Mouse (Mus musculus) left cerebral cortex, adult 9 months (tissue): ENCODE measurements at regions not wholly inside any gene's neighbourhood (a gene's known extent, or its start where the extent isn't known, plus 50 kb on each side); places are given as distances from the start of the nearest gene placed in this dataset.

Source experiments
- DNase-seq, 2 experiments: peaks; one replicate each; pipeline ENCODE4 v3.0.0; 2022; ENCODE audit warnings: low spot score in 2 of 2

DNA sequence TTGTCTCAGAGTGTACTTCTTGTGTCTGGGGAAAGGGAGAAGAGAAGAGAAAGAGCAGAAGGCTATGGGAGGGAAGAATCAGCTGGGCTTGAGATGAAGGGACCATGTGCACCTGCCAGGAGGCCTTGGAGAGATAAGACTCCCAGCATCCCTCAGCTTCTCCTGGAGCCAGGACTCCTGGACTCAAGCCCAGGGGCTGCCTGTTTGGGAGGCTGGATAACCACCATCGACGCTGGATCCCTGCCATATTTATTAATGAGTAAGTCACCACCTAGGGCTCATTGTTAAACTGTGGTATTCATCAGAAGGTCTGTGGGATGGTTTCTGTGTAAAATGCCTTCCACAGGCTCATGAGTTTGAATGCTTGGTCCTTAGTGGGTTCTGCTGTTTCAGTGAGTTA is 240.7 kb downstream of the Rps15a start:
- DNase-seq = no peak

DNA sequence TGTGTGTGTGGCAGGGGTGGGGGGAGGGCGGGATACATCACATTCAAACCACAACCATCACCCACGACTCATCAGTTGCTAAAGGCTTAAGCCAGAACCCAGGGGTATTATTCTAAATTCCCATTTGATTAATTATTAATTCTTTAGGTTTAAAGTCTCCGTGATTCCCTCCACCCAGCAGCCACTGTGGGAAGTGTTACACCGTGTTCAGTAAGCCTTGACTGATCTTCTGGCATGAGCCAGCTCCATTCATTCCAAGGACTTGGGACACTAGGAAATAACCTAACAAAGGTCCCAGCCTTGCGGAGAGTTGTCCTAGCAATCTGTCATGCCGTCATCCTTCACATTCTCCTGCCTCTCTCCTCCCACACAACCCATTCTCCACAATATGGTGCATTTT is 256.6 kb downstream of the Rps15a start:
- no peak for DNase-seq

DNA sequence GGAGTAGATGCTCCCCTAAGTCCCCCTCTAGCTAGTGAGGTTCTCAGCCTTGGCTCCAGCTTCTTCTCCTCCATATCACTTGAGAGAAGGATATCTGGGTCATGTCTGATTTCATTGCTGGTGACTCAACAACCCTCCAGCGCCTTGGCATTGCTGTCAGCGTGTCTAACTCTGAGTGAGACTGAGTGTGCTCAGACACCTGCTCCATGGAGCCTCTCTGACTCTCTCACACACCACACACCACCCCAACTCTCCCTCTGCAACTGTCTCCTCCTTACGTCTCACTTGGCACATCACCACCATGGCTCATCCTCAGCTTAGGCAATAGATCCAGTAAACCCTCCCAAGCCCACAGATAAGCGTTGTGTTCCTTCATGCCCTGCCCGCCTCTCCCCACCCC is 260.0 kb downstream of the Rps15a start:
- peak in 1 of 2 experiments; percentile 31 for DNase-seq

GRCm38 (mm10) chr7:117853716-117854115 is 262.3 kb downstream of the Rps15a start:
- DNase-seq = no peak

GRCm38 (mm10) chr7:117852866-117853265 is 263.1 kb downstream of the Rps15a start:
- no peak for DNase-seq

- DNase-seq = no peak
Measured at GRCm38 (mm10) chr7:117850822-117851221, 265.2 kb downstream of the Rps15a start.

GRCm38 (mm10) chr7:117846041-117846440 is 269.9 kb downstream of the Rps15a start:
- DNase-seq = no peak

GRCm38 (mm10) chr7:117842780-117843179 is 273.2 kb downstream of the Rps15a start:
- no peak for DNase-seq

DNA sequence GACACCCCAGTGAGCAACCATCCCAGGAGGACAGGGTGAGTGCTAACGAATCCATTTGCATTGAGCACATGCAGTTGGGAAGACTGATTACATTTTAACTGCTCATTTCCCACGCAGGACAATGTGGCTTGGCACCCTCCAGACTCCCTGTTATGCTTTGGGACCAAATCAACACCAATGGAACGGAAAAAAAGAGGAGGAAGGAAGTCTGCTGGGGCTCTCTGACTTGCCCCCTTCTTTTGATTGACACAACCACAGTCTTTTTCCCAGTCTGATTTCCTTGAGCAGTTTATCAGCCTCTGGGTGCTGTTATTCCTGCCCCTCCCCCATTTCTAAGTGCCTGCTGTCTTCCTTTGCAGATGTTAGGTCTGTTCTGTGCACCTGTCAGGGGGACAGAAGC is 321.0 kb downstream of the Rps15a start:
- no peak for DNase-seq

- no peak for DNase-seq
Measured at GRCm38 (mm10) chr7:117793991-117794390, 322.0 kb downstream of the Rps15a start.

DNA sequence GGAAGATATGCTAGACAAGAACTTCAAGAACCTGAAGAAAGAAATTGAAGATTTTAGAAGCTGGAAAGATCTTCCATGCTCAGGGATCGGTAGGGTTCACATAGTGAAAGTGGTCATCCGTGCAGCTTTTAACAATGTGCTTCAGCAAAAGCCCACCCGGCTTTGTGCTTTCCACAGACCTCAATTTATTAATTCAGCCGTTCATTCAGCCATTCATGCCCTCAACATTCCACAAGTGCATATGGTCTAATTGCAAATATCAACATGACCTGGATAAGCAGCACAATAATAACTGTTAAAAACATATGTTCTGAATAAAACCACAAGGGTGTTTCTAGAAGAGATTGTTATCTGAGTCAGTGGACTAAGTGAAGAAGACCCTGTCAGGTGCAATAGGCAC is 323.5 kb downstream of the Rps15a start:
- no peak for DNase-seq

DNA sequence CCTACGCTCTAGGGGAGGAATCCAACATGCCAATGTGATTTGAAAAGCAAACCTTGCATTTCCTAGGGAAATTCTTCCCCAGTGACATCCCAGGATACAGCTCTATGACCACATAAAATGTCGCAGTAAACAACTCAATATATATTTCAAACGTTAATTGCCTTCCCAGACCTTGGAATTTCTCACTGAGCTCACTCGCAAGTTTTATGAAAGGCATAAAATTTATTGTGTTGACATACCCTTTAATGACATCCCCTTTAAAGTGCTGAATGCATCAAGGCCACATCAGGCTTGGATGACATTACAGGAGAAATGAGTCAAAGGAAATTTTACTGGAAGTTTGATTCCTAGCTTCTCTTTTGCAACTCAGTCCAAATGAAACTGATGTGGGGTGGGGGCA is 337.0 kb downstream of the Rps15a start:
- no peak for DNase-seq

GRCm38 (mm10) chr7:117777921-117778320 is 338.1 kb downstream of the Rps15a start:
- no peak for DNase-seq

DNA sequence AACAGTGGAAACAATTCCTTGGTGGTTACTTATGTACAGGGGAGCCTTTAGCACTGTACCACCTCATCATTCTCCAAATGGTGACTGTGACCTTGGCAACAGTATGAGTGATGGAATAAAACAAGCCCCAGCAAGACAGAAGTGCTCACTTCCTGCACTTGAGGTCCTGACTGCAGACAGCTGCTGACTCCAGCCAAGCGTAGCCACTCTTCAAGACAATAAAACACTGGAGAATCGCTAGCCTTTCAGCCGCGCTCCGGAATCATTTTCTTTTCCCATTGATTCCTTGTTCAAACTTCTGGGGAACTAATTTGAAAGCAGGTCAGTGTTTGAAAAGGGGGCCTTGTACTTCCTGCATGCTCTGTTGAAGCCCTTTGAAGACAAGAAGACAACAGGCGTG is 344.2 kb downstream of the Rps15a start:
- no peak for DNase-seq

DNA sequence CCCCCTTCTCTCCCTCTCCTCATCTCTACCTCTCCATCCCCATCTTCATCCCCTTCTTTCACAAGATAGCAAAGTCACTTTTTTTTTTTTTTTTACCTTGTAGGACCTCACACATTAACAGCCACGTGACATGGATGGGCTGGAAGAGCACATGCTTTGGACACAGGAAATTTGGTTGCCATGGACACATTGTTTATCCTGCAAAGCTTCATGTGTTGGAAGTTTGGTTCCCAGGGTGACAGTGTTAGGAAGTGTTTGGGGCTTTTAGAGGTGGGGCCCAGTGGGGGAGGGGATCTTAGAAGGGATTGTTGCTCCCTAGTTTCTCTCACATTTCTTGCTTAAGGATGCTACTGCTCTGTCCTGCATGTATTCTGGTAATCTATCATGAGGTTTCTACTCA is 356.5 kb downstream of the Rps15a start:
- no peak for DNase-seq

DNA sequence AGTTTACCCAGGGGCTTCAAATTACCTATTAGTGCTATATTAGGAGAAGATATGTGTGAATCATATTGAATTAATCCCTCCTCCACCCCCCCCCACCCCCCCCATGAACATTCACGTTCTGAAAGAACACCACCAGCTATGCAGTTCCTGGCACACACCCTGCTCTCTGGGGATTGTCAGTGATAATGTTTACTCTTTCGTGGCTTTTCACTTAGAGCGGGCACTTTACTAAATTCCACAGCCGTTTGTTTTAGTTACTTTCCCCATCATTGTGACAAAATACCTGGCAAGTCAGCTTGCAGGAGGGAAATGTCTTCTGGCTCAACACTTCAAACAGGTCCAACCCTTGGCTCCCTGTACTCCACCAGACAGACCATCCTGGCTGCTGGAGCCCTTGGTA is 359.0 kb downstream of the Rps15a start:
- no peak for DNase-seq

DNA sequence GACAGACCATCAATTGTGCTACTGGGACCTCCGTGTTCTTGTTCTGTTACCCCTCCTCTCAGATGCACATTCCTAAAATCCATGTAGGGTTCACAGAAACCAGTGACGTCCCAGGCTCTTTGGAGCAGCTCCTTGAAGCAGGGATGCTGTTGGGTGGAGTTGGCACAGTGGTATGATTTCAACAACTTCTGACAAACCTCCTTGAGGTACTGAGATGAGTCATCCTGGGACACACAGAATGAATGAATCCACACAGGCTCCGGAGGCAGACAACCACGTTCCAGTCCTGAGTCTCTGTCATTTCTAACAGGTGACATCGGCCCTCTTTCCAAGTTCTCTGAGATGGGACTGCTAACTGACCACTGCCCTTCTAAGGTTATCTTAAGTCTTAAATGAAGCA is 360.2 kb downstream of the Rps15a start:
- no peak for DNase-seq

DNA sequence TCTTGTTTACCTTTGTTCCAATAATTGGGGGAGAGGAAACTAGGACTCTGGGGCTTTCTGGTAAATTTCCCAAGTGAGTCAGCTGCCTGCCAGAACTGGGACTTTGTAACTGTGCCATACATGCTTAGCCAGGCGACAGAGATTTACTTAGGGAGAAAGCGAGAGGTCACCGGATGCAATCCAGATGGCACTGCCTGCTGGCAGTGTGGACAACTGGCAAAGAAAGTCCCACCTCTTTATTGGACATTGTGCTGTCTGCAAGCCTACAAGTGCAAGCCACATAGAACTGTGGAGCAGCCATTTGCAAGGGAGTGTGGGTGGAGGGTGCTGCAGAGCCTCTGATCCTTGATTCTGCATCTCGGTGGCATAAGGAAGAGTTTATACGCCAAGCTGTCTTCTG is 362.7 kb downstream of the Rps15a start:
- peak; percentile 30 to 49 for DNase-seq

DNA sequence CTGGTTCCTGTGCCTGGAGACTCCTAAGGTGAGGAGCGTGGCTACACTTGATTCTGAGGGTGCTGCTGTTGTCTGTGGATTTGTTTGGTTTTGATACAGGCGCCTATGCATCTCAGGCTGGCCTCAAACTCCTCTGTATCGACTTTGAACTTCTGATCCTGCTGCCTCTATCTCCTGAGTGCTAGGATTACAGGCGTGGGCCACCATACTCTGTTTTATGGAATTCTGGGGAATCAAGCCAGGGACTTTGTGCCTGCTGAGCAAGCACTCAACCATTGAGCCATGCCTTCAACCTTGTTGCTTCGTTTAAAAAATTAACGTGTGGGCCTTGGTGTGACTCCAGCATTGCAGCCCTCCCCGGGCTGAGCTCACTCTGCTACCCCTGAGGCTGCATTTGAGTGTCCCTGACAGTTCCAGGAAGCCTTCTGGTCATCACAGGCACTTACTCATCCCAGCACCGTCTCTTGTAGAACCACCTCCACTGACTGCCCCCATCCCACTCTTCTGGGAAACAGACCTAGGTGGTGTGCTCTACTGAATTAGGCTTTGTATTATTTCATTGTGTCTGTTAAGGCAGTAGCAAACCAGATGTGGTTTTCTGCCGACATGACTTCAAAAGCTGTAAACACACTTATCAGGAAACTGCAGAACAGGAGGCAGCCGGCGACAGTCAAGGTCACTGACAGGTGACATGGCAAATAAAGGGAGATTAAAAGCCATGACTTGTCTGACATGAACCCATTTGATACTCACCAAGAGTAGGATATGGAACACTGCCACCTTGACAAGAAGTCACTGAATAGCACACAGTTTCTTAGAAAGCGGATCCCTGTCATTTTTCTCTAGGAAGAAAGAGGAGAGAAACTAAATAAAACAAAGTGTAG is 363.4 kb downstream of the Rps15a start:
- DNase-seq = no peak

DNA sequence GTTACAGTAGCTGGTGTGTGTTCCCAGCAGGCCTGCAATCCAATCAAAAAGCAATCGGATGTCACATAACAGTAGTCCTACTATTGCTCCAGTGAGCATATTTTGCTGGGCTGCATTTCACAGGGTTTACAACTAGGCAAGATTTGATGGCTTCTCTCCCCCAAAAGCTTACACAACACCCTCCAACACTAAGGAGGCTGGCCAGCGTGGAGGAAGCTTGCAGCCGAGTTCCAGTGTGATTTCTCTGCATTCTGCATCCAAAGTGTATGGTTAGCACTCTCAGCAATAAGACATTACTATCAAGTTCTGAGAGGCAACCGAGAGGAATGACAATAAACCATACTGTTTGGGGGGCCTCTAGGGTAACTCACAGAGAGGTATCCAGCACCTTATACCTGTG is 367.2 kb downstream of the Xylt1 start:
- no peak for DNase-seq

- no peak for DNase-seq
Measured at GRCm38 (mm10) chr7:117746393-117746792, 365.6 kb downstream of the Xylt1 start.

GRCm38 (mm10) chr7:117739706-117740105 is 358.9 kb downstream of the Xylt1 start:
- peak in 1 of 2 experiments; percentile 47 for DNase-seq

DNA sequence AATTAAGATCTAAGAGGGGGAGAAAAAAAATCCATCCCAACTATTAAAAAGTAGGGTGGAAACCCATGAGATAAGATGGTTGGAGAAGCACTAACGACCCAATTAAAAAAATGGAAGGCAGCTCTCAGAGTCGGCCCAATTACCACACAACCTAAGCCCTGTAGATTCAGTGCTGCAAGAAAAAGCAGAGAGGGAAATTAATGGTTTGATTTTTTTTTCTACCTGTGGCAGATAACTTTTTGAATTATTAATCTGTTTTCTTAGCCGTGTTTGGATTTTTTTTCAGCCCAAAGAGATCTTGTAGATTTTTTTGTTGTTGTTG is 354.9 kb downstream of the Xylt1 start:
- DNase-seq = no peak
